Mouse (Mus musculus): ENCODE data around the gene Ptprb. TPM values are rescaled to one million over a fixed set of nuclear protein-coding genes. Genes with fewer than 3 reads are reported as not detected.

Gene Ptprb
- polyA plus RNA-seq (2012; ENCODE audit: low replicate concordance) = 0.09 and 0.28 TPM in 2 replicates

DNA sequence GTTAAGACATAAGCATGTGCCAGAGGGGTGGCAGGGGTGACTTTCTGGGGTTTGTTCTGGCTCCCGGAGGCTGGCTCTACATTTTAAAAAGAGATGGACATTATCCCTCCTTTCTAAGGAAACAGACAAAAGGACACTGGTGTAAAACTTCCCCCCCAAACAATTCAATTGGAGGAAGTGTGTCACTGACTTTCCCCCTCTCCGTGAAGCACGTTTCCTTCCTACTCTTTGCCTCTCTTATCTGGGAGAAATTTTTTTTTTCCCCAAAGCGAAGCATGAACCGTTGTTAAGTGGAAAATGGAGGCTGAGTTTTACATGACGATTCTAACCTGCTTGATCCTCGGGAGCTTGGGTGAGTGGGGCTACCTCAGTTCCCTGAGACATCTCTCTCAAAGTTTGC lies at the start of gene Ptprb:
TSS of gene Ptprb (plus strand) at position 244 of the 400 bp plus-strand sequence.

Other genes starting within 250 kb of the Ptprb start
- gene 4933416C03Rik, start 161.6 kb upstream of the Ptprb start, polyA plus RNA-seq (2012; ENCODE audit: low replicate concordance) = not detected in 2 replicates
- gene Kcnmb4, start 198.4 kb downstream of the Ptprb start, polyA plus RNA-seq (2012; ENCODE audit: low replicate concordance) = 1.1 and 3.8 TPM in 2 replicates

All from leukemia stem cell, adult 10-12 weeks (primary cell).